Mouse (Mus musculus): ENCODE data around the gene Dpf3. TPM values are rescaled to one million over a fixed set of nuclear protein-coding genes. Genes with fewer than 3 reads are reported as not detected.

Dpf3 gene
- polyA plus RNA-seq, 1 experiment, result 24.7 TPM

DNA sequence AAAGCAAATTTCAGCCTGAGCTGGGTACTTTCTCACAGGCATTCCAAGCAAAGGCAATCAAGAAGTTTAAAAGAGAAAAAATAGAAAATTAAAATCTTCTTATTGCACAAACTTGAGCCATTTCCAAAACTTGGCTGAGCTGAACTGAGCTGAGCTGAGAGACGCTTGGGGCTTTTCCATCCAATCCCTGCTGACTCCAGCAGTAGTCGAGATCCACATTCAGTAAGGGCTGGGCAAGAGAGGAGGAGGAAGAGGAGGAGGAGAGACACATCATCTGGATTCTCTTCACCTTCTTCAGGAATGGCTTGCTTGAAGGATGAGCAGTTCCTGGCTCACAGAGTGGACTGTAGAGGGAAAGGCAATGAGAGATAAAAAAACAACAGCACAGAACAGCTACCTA lies 227.0 kb downstream of the Dpf3 start:
- WGBS, result 81% methylated on average over 2 of the region's 2 CpGs
- Histone ChIP-seq H3K4me1 (ENCODE audit: control insufficient read depth, insufficient read depth, low read length) (no peaks in the 10 kb centered on the region), H3K27ac (ENCODE audit: control insufficient read depth, insufficient read depth, low read depth, low read length, poor library complexity) (no peak overlapping the region), H3K4me3 (replicated peaks; ENCODE audit: control insufficient read depth, low read depth, low read length) (no peak overlapping the region)
- TF ChIP-seq CTCF (IDR thresholded peaks at IDR 0.05; ENCODE audit: control insufficient read depth, insufficient read depth, low read length) (no peak), POLR2A (IDR thresholded peaks at IDR 0.05; ENCODE audit: borderline replicate concordance, control insufficient read depth, low read depth, low read length) (no peak)

DNA sequence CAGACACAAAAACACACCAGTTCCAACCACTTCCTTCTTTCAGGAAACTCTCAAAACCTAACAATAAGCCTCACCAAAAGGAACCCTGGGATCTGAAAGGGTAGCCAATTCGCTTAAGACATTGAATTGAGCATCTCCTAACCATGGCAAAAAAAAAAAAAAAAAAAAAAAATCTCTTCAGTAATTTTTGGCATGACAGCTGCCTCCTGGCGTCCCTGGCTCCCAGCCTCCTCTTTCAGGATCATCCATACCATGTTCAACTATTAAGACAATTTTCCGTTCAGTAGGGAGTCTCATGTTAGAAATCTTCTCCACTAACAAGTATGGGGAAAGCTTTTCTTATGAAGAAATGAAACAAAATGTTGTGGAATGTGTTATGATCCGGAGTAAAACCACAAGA lies 233.1 kb downstream of the Dpf3 start:
- Histone ChIP-seq H3K27ac (ENCODE audit: control insufficient read depth, insufficient read depth, low read depth, low read length, poor library complexity) (no peak overlapping the region), H3K4me1 (ENCODE audit: control insufficient read depth, insufficient read depth, low read length) (no peaks in the 10 kb centered on the region), H3K4me3 (replicated peaks; ENCODE audit: control insufficient read depth, low read depth, low read length) (no peak overlapping the region)
- 78% methylated on average over 4 of the region's 4 CpGs for WGBS
- no peak for TF ChIP-seq CTCF (IDR thresholded peaks at IDR 0.05; ENCODE audit: control insufficient read depth, insufficient read depth, low read length)
- no peak for TF ChIP-seq POLR2A (IDR thresholded peaks at IDR 0.05; ENCODE audit: borderline replicate concordance, control insufficient read depth, low read depth, low read length)

DNA sequence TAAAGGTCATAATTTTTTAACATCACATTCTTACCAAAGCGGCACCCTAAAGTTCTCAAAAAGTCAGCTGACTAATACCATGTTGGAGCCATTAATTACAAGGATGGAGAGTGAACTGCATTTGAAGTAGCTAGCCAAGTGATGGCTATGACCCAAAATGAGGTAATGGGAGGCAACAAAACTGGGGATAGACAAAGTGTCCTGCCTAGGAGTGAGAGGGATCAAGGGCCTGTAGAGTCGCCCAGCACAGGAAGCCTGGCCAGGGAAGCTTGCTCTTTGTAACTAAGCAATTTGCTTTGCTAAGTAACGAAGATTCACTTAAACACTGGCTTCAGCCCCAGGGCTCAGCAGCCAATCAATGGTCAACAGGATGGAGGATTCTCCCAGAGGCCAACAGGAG lies 238.4 kb downstream of the Dpf3 start:
- TF ChIP-seq POLR2A (IDR thresholded peaks at IDR 0.05; ENCODE audit: borderline replicate concordance, control insufficient read depth, low read depth, low read length), result no peak
- no peak for TF ChIP-seq CTCF (IDR thresholded peaks at IDR 0.05; ENCODE audit: control insufficient read depth, insufficient read depth, low read length)
- Histone ChIP-seq H3K4me1 (ENCODE audit: control insufficient read depth, insufficient read depth, low read length) (no peaks in the 10 kb centered on the region), H3K4me3 (replicated peaks; ENCODE audit: control insufficient read depth, low read depth, low read length) (no peak overlapping the region), H3K27ac (ENCODE audit: control insufficient read depth, insufficient read depth, low read depth, low read length, poor library complexity) (no peak overlapping the region)
- WGBS, result 75% methylated on average over 3 of the region's 3 CpGs

DNA sequence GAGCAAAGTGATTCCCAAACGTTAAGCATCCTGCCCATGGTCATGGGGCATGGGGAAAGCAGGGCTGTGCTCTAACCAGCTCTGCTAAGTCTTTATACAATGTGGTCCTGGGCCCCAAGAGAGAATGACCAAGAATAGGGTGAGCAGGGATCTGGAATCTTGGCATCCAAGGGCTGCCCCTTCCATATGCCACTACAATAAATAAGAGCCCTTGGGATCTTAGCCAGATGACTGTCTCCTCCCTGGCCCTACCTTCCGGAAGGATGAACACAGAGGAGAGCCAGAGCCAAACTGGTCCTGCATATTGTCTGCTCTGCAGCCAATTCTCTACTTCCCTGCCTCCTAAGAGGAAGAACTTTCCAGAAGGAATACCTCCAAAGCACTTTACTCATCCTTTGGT lies 238.9 kb downstream of the Dpf3 start:
- no peak for TF ChIP-seq CTCF (IDR thresholded peaks at IDR 0.05; ENCODE audit: control insufficient read depth, insufficient read depth, low read length)
- TF ChIP-seq POLR2A (IDR thresholded peaks at IDR 0.05; ENCODE audit: borderline replicate concordance, control insufficient read depth, low read depth, low read length), result no peak
- Histone ChIP-seq H3K4me1 (ENCODE audit: control insufficient read depth, insufficient read depth, low read length) (no peaks in the 10 kb centered on the region), H3K4me3 (replicated peaks; ENCODE audit: control insufficient read depth, low read depth, low read length) (no peak overlapping the region), H3K27ac (ENCODE audit: control insufficient read depth, insufficient read depth, low read depth, low read length, poor library complexity) (no peak overlapping the region)
- WGBS, result 77% methylated on average over 2 of the region's 2 CpGs

DNA sequence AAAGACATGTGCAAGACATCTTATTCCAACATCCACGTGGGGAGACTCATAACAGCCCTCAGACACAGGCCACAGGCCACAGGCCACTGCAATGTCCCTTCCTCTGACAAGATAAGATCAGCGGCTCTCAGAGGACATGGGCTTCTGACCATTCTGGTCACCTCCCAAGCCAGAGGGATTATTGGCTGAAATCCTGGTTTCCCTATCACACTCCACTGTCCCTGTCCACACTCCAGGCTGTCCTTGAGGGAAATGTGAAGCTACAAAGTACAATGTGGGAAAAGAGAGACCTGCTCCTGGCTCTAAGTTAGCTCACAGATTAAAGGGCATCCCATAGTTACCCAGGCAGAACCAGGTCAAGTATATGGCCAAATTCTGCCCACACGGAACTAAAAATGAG lies 239.8 kb downstream of the Dpf3 start:
- H3K4me1 ChIP-seq (ENCODE audit: control insufficient read depth, insufficient read depth, low read length), result no peaks in the 10 kb centered on the region
- WGBS, result 71% methylated on average over 3 of the region's 3 CpGs

DNA sequence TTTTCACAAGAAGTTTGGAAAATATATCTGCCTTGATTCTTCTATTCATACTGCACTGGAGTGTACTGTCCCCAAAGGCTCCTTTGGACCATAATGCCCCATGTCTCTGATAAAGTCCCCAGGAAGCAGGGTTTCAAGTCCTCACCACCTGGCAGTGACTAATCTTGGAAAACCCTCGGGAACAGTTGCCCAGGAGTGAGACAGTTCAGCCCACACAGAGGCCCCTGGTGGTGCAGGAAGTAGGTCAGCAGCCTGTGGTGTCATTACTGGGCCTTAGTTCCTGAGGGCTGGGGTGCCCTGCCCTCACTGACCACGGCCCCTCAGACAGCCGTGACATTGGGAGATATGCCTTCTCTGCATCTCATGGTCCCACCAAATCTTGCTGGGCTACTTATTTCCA lies 246.5 kb downstream of the Dpf3 start:
- 7% methylated on average over 3 of the region's 3 CpGs for WGBS
- no peak overlapping the region for H3K4me3 ChIP-seq (replicated peaks; ENCODE audit: control insufficient read depth, low read depth, low read length)
- TF ChIP-seq POLR2A (IDR thresholded peaks at IDR 0.05; ENCODE audit: borderline replicate concordance, control insufficient read depth, low read depth, low read length) (no peak), CTCF (IDR thresholded peaks at IDR 0.05; ENCODE audit: control insufficient read depth, insufficient read depth, low read length) (no peak)
- no peak overlapping the region for H3K27ac ChIP-seq (ENCODE audit: control insufficient read depth, insufficient read depth, low read depth, low read length, poor library complexity)
- H3K4me1 ChIP-seq (ENCODE audit: control insufficient read depth, insufficient read depth, low read length), result no peaks in the 10 kb centered on the region

More for the DNA sequence above, 239.8 kb downstream of the Dpf3 start:
- no peak overlapping the region for H3K4me3 ChIP-seq (replicated peaks; ENCODE audit: control insufficient read depth, low read depth, low read length)
- TF ChIP-seq CTCF (IDR thresholded peaks at IDR 0.05; ENCODE audit: control insufficient read depth, insufficient read depth, low read length) (no peak), POLR2A (IDR thresholded peaks at IDR 0.05; ENCODE audit: borderline replicate concordance, control insufficient read depth, low read depth, low read length) (no peak)
- no peak overlapping the region for H3K27ac ChIP-seq (ENCODE audit: control insufficient read depth, insufficient read depth, low read depth, low read length, poor library complexity)

DNA sequence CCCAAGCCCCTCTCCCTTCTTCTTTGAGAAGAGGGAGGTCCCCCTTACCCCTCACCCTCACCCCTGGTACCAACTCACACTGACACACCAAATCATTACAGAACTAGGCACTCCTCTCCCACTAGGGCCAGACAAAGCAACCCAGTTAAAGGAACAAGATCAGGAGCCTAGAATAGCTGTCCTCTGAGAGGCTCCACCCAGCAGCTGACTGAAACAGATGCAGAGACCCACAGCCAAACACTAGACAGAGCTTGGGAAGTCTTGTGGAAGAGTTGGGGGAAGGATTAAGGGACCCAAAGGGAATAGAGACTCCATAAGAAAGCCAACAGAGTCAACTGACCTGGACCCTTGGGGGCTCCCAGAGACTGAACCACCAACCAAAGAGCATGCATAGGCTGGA lies 246.9 kb downstream of the Dpf3 start:
- H3K27ac ChIP-seq (ENCODE audit: control insufficient read depth, insufficient read depth, low read depth, low read length, poor library complexity), result no peak overlapping the region
- H3K4me1 ChIP-seq (ENCODE audit: control insufficient read depth, insufficient read depth, low read length), result no peaks in the 10 kb centered on the region
- TF ChIP-seq POLR2A (IDR thresholded peaks at IDR 0.05; ENCODE audit: borderline replicate concordance, control insufficient read depth, low read depth, low read length), result no peak
- no peak overlapping the region for H3K4me3 ChIP-seq (replicated peaks; ENCODE audit: control insufficient read depth, low read depth, low read length)

DNA sequence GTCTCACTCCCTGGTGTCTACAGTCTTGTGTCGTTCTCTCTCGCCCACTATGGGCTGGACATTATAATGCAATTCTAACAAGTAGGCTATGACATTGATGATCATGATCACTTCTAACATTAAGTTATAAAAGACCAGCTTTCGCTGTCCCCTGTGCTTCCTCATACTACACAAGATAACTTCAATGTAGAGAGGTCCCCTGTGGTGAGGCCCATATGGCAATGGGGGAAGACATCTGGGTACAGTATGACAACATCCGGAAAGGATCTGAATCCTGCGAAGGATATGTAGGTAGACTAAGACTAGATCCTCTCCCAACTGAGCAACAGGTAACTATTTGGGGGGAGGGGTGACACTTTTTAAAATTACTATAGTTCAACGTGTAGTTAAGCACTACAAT lies 251.7 kb downstream of the Dpf3 start:
- WGBS, result 84% methylated on average over 6 of the region's 6 CpGs
- no peak overlapping the region for H3K4me3 ChIP-seq (replicated peaks; ENCODE audit: control insufficient read depth, low read depth, low read length)
- H3K27ac ChIP-seq (ENCODE audit: control insufficient read depth, insufficient read depth, low read depth, low read length, poor library complexity), result no peak overlapping the region
- no peaks in the 10 kb centered on the region for H3K4me1 ChIP-seq (ENCODE audit: control insufficient read depth, insufficient read depth, low read length)
- no peak for TF ChIP-seq CTCF (IDR thresholded peaks at IDR 0.05; ENCODE audit: control insufficient read depth, insufficient read depth, low read length)
- no peak for TF ChIP-seq POLR2A (IDR thresholded peaks at IDR 0.05; ENCODE audit: borderline replicate concordance, control insufficient read depth, low read depth, low read length)

DNA sequence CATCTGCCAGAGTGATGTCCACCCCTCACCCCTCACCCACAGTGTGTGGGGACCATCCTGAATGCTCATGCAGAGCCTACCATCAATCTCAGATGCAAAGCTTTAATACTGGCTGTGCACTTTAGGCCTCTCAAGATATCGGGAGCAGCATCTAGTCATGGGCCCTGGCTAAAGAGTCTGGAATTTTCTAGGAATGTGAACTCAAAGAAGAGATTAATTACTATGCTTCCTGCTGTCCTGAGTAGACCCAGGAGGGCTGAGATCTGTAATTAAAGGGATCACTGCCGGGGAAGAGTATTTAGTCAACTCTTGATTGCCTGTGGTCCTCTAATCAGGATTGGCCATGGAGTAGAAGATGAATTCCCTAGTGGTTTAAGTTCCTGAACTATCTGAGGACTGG lies 252.5 kb downstream of the Dpf3 start:
- H3K4me1 ChIP-seq (ENCODE audit: control insufficient read depth, insufficient read depth, low read length), result no peaks in the 10 kb centered on the region
- WGBS, result 85% methylated on average over 2 of the region's 2 CpGs
- H3K4me3 ChIP-seq (replicated peaks; ENCODE audit: control insufficient read depth, low read depth, low read length), result no peak overlapping the region
- no peak for TF ChIP-seq CTCF (IDR thresholded peaks at IDR 0.05; ENCODE audit: control insufficient read depth, insufficient read depth, low read length)
- no peak for TF ChIP-seq POLR2A (IDR thresholded peaks at IDR 0.05; ENCODE audit: borderline replicate concordance, control insufficient read depth, low read depth, low read length)
- H3K27ac ChIP-seq (ENCODE audit: control insufficient read depth, insufficient read depth, low read depth, low read length, poor library complexity), result no peak overlapping the region

Data from bone marrow, adult 2 months (tissue).